Mouse (Mus musculus) bone marrow macrophage, adult 2 months (primary cell): ENCODE data around the gene Pias4.

Source experiments
- CTCF ChIP-seq: IDR thresholded peaks from 2 replicates; pipeline ENCODE4 v1.5.1; 2012; ENCODE audit warnings: low read depth, mild to moderate bottlenecking, low read length, moderate library complexity
- POLR2A ChIP-seq: IDR thresholded peaks from 2 replicates; pipeline ENCODE4 v1.6.1; 2012; ENCODE audit warnings: mild to moderate bottlenecking, low read depth, low read length, borderline replicate concordance

GRCm38 (mm10) chr10:81192968-81193501 is 25.3 kb upstream of the Pias4 start:
- TF ChIP-seq POLR2A (no peak), CTCF (no peak)
